Mouse (Mus musculus): Measurements from ENCODE around the gene Gm9803. TPM values are rescaled to one million over a fixed set of nuclear protein-coding genes. Genes with fewer than 3 reads are reported as not detected.

Gm9803 gene
- polyA plus RNA-seq, 1 experiment = 1.1 TPM

DNA sequence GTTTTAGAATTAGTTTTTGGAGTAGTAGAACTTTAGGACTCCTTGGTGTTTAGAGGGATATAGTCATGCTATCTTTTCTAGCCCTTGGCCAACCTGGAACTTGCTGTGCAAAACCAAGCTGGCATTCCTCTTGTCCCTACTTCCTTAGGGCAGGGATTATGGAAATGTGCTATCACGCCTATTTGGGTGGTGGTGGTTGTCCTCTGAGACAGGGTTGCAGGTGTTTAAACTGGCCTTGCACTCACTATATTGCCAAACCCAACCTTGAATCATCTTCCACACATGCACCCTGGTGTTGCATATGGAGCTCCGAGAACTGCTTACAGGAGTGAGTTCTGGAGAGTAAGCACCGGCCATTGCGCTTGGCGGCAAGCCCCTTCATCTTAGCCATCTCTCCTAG is 41.9 kb upstream of the Gm9803 start:
- Histone ChIP-seq H3K9me3 (ENCODE audit: control insufficient read depth, low read length) (no peaks in the 10 kb centered on the region), H3K27me3 (ENCODE audit: control insufficient read depth) (peaks cover 17% of the 10 kb centered on the region), H3K4me1 (ENCODE audit: control insufficient read depth) (peaks cover 57% of the 10 kb centered on the region), H3K4me3 (replicated peaks) (no peak overlapping the region), H3K36me3 (ENCODE audit: control insufficient read depth) (no peaks in the 10 kb centered on the region)
- TF ChIP-seq TAL1 (IDR thresholded peaks at IDR 0.05; ENCODE audit: low read length) (no peak), GATA1 (IDR thresholded peaks at IDR 0.05; ENCODE audit: low read length) (no peak)

DNA sequence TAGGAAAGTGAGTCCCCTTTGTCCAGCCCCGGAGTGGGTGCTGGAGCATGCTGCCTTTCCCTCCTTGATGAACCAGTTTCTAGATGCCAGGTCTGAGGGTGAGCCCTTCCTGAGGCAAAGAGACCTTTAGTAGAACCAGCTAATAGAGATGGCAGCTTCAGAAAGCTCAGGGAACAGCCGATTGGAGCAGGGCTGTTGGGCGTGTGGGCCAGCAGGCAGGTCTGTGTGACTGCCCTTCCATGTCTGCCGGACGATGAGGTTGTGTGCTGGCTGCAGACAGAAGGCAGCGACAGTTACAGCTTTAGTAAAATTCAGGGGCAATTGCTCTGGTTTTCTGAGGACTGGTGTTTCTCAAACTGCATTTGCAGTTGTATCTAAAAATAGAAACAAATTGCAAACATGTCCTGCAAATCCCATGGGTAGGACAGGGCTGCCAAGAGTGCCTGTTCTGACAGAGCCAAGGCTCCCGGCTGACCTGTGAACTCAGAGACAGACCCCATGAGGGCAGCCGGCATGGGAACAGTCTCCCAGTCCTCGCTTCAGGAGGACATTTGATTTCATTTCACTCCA is 40.4 kb upstream of the Gm9803 start:
- peaks cover 45% of the 10 kb centered on the region for H3K4me1 ChIP-seq (ENCODE audit: control insufficient read depth)
- no peaks in the 10 kb centered on the region for H3K9me3 ChIP-seq (ENCODE audit: control insufficient read depth, low read length)
- no peaks in the 10 kb centered on the region for H3K36me3 ChIP-seq (ENCODE audit: control insufficient read depth)
- no peak overlapping the region for H3K4me3 ChIP-seq (replicated peaks)
- TF ChIP-seq TAL1 (IDR thresholded peaks at IDR 0.05; ENCODE audit: low read length) (no peak), GATA1 (IDR thresholded peaks at IDR 0.05; ENCODE audit: low read length) (no peak)
- peaks cover 2% of the 10 kb centered on the region for H3K27me3 ChIP-seq (ENCODE audit: control insufficient read depth)

DNA sequence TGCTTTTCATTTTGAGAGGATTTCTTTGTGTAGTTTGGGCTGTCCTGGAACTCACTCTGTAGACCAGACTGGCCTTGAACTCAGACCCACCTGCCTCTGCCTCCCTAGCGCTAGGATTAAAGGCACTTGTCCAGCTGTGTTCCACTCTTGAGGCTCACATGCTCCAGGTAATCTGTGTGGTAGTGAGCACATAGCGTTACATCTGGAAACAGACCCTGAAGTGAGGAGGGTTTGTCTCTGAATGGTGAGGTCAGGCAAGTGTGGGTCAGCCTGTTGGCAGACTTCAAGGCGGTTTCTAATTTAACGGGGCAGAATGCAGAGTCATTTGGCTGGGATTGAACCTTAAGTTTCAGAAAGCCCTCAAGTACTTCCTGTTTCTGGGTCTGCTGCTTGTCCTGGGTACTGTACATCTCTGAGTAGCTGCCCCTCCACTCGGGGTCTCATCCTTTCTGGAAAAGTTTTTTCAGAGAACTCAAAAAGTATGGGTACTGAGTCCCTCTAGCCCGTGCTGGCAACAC is 38.1 kb upstream of the Gm9803 start:
- H3K27me3 ChIP-seq (ENCODE audit: control insufficient read depth) = no peaks in the 10 kb centered on the region
- H3K36me3 ChIP-seq (ENCODE audit: control insufficient read depth) = no peaks in the 10 kb centered on the region
- H3K4me3 ChIP-seq (replicated peaks) = no peak overlapping the region
- H3K9me3 ChIP-seq (ENCODE audit: control insufficient read depth, low read length) = no peaks in the 10 kb centered on the region
- peaks cover 28% of the 10 kb centered on the region for H3K4me1 ChIP-seq (ENCODE audit: control insufficient read depth)
- TF ChIP-seq GATA1 (IDR thresholded peaks at IDR 0.05; ENCODE audit: low read length) (no peak), TAL1 (IDR thresholded peaks at IDR 0.05; ENCODE audit: low read length) (no peak)

GRCm38 (mm10) chr10:43487441-43488010 is 36.4 kb upstream of the Gm9803 start:
- TF ChIP-seq TAL1 (IDR thresholded peaks at IDR 0.05; ENCODE audit: low read length) (no peak), GATA1 (IDR thresholded peaks at IDR 0.05; ENCODE audit: low read length) (no peak)
- no peaks in the 10 kb centered on the region for H3K9me3 ChIP-seq (ENCODE audit: control insufficient read depth, low read length)
- H3K36me3 ChIP-seq (ENCODE audit: control insufficient read depth) = no peaks in the 10 kb centered on the region
- no peak overlapping the region for H3K4me3 ChIP-seq (replicated peaks)
- H3K4me1 ChIP-seq (ENCODE audit: control insufficient read depth) = peaks cover 11% of the 10 kb centered on the region
- no peaks in the 10 kb centered on the region for H3K27me3 ChIP-seq (ENCODE audit: control insufficient read depth)

GRCm38 (mm10) chr10:43488258-43488657 is 35.6 kb upstream of the Gm9803 start:
- H3K9me3 ChIP-seq (ENCODE audit: control insufficient read depth, low read length) = no peaks in the 10 kb centered on the region
- no peak overlapping the region for H3K4me3 ChIP-seq (replicated peaks)
- no peaks in the 10 kb centered on the region for H3K36me3 ChIP-seq (ENCODE audit: control insufficient read depth)
- no peaks in the 10 kb centered on the region for H3K27me3 ChIP-seq (ENCODE audit: control insufficient read depth)
- no peak for TF ChIP-seq GATA1 (IDR thresholded peaks at IDR 0.05; ENCODE audit: low read length)
- no peak for TF ChIP-seq TAL1 (IDR thresholded peaks at IDR 0.05; ENCODE audit: low read length)
- H3K4me1 ChIP-seq (ENCODE audit: control insufficient read depth) = peaks cover 9% of the 10 kb centered on the region

DNA sequence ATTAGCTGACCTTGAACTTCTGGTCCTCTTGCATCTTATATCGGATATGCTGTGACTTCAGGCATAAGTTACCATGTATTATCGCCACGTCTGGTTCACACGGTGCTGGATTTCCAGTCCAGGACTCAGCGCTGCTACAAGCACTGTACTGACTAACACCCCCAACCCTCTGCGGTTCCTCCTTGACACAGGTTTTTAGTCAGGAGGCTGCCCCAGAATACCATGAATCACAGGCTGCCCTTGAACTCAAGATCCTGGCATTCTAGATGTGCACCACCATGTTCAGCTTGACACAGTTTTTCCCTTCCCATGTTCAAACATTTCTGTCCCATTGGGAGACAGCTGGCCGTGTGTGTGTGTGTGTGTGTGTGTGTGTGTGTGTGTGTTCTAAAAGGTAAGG is 34.7 kb upstream of the Gm9803 start:
- H3K4me3 ChIP-seq (replicated peaks) = no peak overlapping the region
- TF ChIP-seq GATA1 (IDR thresholded peaks at IDR 0.05; ENCODE audit: low read length) (no peak), TAL1 (IDR thresholded peaks at IDR 0.05; ENCODE audit: low read length) (no peak)
- H3K9me3 ChIP-seq (ENCODE audit: control insufficient read depth, low read length) = no peaks in the 10 kb centered on the region
- H3K4me1 ChIP-seq (ENCODE audit: control insufficient read depth) = peaks cover 5% of the 10 kb centered on the region; the same call in 1 of the 2 replicates
- no peaks in the 10 kb centered on the region for H3K27me3 ChIP-seq (ENCODE audit: control insufficient read depth)
- peaks cover 4% of the 10 kb centered on the region for H3K36me3 ChIP-seq (ENCODE audit: control insufficient read depth)

DNA sequence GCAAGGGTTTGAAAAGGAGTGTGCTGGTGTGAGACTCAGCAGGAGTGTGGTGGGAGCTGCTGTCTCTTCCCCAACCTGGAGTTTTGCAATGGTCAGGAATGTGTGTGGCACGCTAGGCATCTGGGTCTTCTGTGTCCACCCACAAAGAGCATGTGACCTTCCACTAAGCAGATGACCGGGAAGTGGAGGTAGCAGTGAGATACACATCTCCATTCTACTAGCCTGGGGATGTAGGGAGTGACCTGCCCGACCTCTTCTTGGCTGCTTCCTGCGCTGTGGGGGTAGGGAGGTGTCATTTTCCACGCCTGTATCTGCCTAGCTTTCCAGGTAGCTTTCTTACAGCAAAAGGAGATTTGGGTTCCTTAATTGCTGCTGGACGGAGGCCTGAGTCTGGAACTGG is 34.3 kb upstream of the Gm9803 start:
- H3K36me3 ChIP-seq (ENCODE audit: control insufficient read depth) = peaks cover 4% of the 10 kb centered on the region
- H3K4me3 ChIP-seq (replicated peaks) = no peak overlapping the region
- TF ChIP-seq GATA1 (IDR thresholded peaks at IDR 0.05; ENCODE audit: low read length) (no peak), TAL1 (IDR thresholded peaks at IDR 0.05; ENCODE audit: low read length) (no peak)
- H3K4me1 ChIP-seq (ENCODE audit: control insufficient read depth) = peaks cover 3% of the 10 kb centered on the region; the same call in 1 of the 2 replicates
- no peaks in the 10 kb centered on the region for H3K27me3 ChIP-seq (ENCODE audit: control insufficient read depth)
- H3K9me3 ChIP-seq (ENCODE audit: control insufficient read depth, low read length) = no peaks in the 10 kb centered on the region

GRCm38 (mm10) chr10:43490034-43490433 is 33.9 kb upstream of the Gm9803 start:
- TF ChIP-seq GATA1 (IDR thresholded peaks at IDR 0.05; ENCODE audit: low read length) (no peak), TAL1 (IDR thresholded peaks at IDR 0.05; ENCODE audit: low read length) (no peak)
- Histone ChIP-seq H3K9me3 (ENCODE audit: control insufficient read depth, low read length) (no peaks in the 10 kb centered on the region), H3K4me1 (ENCODE audit: control insufficient read depth) (peaks cover 3% of the 10 kb centered on the region; the same call in 1 of the 2 replicates), H3K36me3 (ENCODE audit: control insufficient read depth) (peaks cover 6% of the 10 kb centered on the region), H3K4me3 (replicated peaks) (no peak overlapping the region), H3K27me3 (ENCODE audit: control insufficient read depth) (no peaks in the 10 kb centered on the region)

DNA sequence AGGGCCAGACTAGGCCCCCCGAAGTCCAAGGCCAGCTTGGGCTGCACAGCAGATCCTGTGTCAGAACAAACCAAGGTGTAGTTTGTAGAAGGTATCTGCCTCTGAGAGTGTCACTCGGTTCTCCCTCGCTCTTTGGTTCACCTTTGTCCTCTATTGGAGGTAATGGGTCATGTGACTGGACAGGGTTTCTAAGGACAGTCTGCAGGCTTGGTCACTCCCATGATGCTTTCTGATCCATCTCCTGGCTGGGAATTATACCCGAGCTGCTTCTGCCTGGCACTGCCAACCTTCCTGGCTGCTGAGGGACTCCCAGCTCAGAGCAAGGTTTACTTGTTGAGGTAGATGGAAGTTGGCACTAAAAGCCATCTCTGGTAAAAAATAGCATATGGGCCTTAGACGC is 33.0 kb upstream of the Gm9803 start:
- TF ChIP-seq GATA1 (IDR thresholded peaks at IDR 0.05; ENCODE audit: low read length) = no peak
- TF ChIP-seq TAL1 (IDR thresholded peaks at IDR 0.05; ENCODE audit: low read length) = no peak
- H3K4me1 ChIP-seq (ENCODE audit: control insufficient read depth) = peaks cover 3% of the 10 kb centered on the region; the same call in 1 of the 2 replicates
- H3K9me3 ChIP-seq (ENCODE audit: control insufficient read depth, low read length) = no peaks in the 10 kb centered on the region
- peaks cover 12% of the 10 kb centered on the region for H3K36me3 ChIP-seq (ENCODE audit: control insufficient read depth)
- no peak overlapping the region for H3K4me3 ChIP-seq (replicated peaks)
- H3K27me3 ChIP-seq (ENCODE audit: control insufficient read depth) = no peaks in the 10 kb centered on the region
